Mouse (Mus musculus): ENCODE results near the gene Zbtb5. TPM values are rescaled to one million over a fixed set of nuclear protein-coding genes. Genes with fewer than 3 reads are reported as not detected.

Zbtb5 gene
- polyA plus RNA-seq (2015; fragmentation: Illumina TruSeq; extraction: RNeasy Lipid Tissue Mini Kit (QIAGEN cat#74804); ENCODE audit: insufficient read depth, low read depth, low replicate concordance) = 2.3 TPM

GRCm38 (mm10) chr4:45012105-45012975, at the start of gene Zbtb5:
Gene Zbtb5 (minus strand): TSS chr4:45012412.

DNA sequence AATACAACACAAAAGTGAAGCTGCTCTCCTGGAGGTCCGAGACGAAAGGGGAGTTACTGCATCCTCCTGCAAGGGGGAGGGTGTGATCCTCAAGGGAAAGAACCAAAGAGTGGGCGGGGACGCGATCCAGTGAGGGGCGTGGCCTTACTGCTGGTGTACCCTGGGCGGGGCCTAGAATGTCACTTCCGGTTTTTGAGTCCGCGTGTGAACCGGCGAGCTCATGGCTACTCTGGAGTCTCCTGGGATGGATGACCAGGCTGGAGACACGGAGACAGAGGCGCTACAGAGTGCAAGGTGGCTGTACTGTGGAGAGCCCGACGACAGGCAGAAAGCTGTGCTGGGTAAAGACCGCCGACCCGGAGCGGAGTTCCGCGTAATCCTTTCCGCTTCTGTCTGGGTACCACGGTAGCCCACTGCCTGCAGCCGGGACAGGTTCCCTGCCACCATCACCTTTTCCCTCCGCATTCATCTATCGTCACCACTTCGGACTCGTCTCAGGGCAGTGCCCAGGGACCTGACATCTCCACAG, 6.3 kb upstream of the Zbtb5 start, which contains the start of gene Polr1e:
TSS of gene Polr1e (plus strand) at position 132 of the 529 bp plus-strand sequence.

GRCm38 (mm10) chr4:44981280-44981973, 30.8 kb downstream of the Zbtb5 start, which contains the start of gene Grhpr:
Gene Grhpr (plus strand): TSS chr4:44981395.

Other genes with a start within 250 kb of the Zbtb5 start
- 16.3 TPM for gene Grhpr, start 31.0 kb downstream of the Zbtb5 start, polyA plus RNA-seq (2015; fragmentation: Illumina TruSeq; extraction: RNeasy Lipid Tissue Mini Kit (QIAGEN cat#74804); ENCODE audit: insufficient read depth, low read depth, low replicate concordance)
- gene Polr1e, start 6.2 kb upstream of the Zbtb5 start, polyA plus RNA-seq (2015; fragmentation: Illumina TruSeq; extraction: RNeasy Lipid Tissue Mini Kit (QIAGEN cat#74804); ENCODE audit: insufficient read depth, low read depth, low replicate concordance) = 7.0 TPM
- 1.7 TPM for gene Fbxo10, start 72.2 kb upstream of the Zbtb5 start, polyA plus RNA-seq (2015; fragmentation: Illumina TruSeq; extraction: RNeasy Lipid Tissue Mini Kit (QIAGEN cat#74804); ENCODE audit: insufficient read depth, low read depth, low replicate concordance)
- 25.0 TPM for gene Tomm5, start 95.7 kb upstream of the Zbtb5 start, polyA plus RNA-seq (2015; fragmentation: Illumina TruSeq; extraction: RNeasy Lipid Tissue Mini Kit (QIAGEN cat#74804); ENCODE audit: insufficient read depth, low read depth, low replicate concordance)
- not detected for gene Frmpd1, start 172.5 kb upstream of the Zbtb5 start, polyA plus RNA-seq (2015; fragmentation: Illumina TruSeq; extraction: RNeasy Lipid Tissue Mini Kit (QIAGEN cat#74804); ENCODE audit: insufficient read depth, low read depth, low replicate concordance)